Mouse (Mus musculus) hindbrain, embryonic 12.5 days (tissue): ENCODE measurements at regions not wholly inside any gene's neighbourhood (a gene's known extent, or its start where the extent isn't known, plus 50 kb on each side); places are given as distances from the start of the nearest gene placed in this dataset.
A peak's percentile ranks its signal among the peaks of the same experiment; 100 is the strongest.

Experiments
- ATAC-seq: fragments of 200-750 bp; cut with Nextera tagmentation; 2 replicates; pipeline ENCODE4 v1.8.0; 2017; ENCODE audit warnings: moderate TSS enrichment; ENCODE audit not compliant: low FRiP score
- H3K27ac ChIP-seq: fragments of 300-500 bp; sonication (generic); 2 replicates; pipeline ENCODE4 v1.5.1; 2016; ENCODE audit warnings: mild to moderate bottlenecking
- H3K27me3 ChIP-seq: fragments of 300-500 bp; sonication (generic); 2 replicates; pipeline ENCODE4 v1.6.1; 2016; ENCODE audit warnings: mild to moderate bottlenecking
- H3K36me3 ChIP-seq: fragments of 300-500 bp; sonication (generic); 2 replicates; pipeline ENCODE4 v1.6.1; 2016; ENCODE audit warnings: mild to moderate bottlenecking
- H3K4me1 ChIP-seq: fragments of 300-500 bp; sonication (generic); 2 replicates; pipeline ENCODE4 v1.6.1; 2016
- H3K4me2 ChIP-seq: fragments of 300-500 bp; sonication (generic); replicated peaks from 2 replicates; pipeline ENCODE4 v1.6.1; 2016; ENCODE audit warnings: mild to moderate bottlenecking
- H3K4me3 ChIP-seq: fragments of 300-500 bp; sonication (generic); 2 replicates; pipeline ENCODE4 v1.5.1; 2016; ENCODE audit warnings: mild to moderate bottlenecking
- H3K9ac ChIP-seq: fragments of 300-500 bp; sonication (generic); 2 replicates; pipeline ENCODE4 v1.6.1; 2016; ENCODE audit warnings: mild to moderate bottlenecking, moderate library complexity
- H3K9me3 ChIP-seq: fragments of 300-500 bp; sonication (generic); replicated peaks from 2 replicates; pipeline ENCODE4 v1.6.1; 2016; ENCODE audit warnings: mild to moderate bottlenecking
- WGBS: fragments of 180-500 bp; shearing (Covaris S2); methylation state at CpG from one replicate; pipeline ENCODE4 v1.1.7; 2016; 5-methylcytosine and 5-hydroxymethylcytosine counted together

DNA sequence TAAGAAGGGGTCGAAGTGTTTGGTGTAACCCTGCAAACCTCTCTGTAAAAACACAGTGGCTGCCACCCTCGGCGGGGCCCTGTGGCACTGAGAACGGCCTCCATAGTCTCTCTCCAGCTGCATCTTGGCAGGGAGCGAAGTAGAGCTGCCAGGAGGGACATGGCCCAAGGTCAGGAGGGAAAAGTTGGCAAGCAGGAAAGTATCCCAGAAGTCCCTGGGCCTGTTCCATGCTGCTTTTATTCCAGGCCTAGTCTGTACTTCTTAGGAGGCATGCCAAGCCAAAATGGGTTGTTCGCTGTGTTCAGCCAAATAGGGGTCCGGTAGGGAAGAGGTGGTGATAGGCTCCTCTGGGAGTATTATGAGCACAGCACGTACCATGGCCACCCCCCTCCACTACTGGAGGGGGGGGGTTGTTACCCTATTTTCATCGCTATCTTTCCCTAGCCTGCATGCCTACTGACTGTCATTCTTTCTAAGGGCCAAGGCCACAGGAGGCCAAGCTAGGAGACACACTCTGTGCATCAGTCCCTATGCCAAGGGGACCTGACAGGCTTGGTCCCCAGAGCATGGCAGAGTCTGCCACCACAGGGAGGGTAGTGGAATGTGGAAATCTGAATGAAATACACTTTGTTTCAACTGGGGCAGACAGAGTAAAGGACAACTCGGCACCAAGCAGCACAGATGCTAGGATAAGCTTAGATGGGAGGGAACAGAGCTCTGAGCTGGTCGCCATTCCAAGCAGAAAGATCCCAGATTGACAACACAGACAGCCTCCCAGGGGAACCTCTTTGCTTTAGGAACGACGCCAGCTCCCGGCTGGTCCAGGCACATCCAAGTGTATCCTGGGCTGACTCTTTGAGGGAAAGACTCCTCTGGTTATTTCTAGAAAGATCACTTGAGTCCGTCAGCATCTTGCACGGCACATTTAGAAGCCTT is 74.2 kb upstream of the Irf2bp2 start:
- H3K4me3 ChIP-seq = no peak overlapping the region
- H3K36me3 ChIP-seq = no peaks in the 10 kb centered on the region
- H3K4me2 ChIP-seq = no peak overlapping the region
- no peak overlapping the region for H3K9ac ChIP-seq
- 60% methylated on average over 16 of the region's 16 CpGs for WGBS
- no peak for ATAC-seq
- H3K9me3 ChIP-seq = no peaks in the 10 kb centered on the region
- H3K27ac ChIP-seq = peak overlapping the region; percentile 92
- H3K27me3 ChIP-seq = no peaks in the 10 kb centered on the region
- H3K4me1 ChIP-seq = peaks cover 63% of the 10 kb centered on the region

DNA sequence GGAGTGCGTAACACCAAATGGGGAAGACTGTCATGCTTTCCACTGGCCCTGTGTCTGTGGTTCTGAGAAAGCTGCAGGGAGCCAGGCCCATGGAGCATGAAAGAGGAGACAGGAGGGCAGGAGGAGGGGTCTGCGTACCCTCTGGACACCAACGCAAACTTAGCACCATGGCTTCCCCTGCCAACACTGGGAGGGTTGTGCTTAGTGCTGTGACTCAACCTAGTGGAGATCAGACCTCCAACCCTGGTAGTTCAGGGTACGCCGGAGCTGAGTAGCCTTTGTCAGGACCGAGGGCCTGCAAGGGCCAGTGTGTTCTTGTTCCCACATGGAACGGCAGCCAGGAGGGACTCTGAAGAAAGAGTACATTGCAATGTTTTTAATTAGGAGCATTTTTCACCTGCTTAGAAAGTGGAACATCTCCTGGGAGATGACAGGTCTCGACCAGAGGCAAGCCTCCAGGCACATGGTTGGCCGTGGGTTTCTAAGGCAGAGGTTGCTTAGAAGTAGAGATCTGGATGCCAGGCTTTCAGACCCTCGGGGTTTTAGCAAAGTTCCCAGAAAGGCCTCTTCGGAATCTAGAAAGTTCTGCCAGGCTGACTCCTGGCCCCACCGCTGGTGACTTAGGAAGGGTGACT is 73.4 kb upstream of the Irf2bp2 start:
- Histone ChIP-seq H3K9me3 (no peaks in the 10 kb centered on the region), H3K36me3 (no peaks in the 10 kb centered on the region), H3K27ac (peak overlapping the region; percentile 92), H3K4me3 (no peak overlapping the region), H3K27me3 (no peaks in the 10 kb centered on the region), H3K4me1 (peaks cover 71% of the 10 kb centered on the region), H3K9ac (peak overlapping the region; percentile 47; the same call in 1 of the 2 replicates), H3K4me2 (peak overlapping the region; percentile 31)
- ATAC-seq = no peak; the same call in 1 of the 2 replicates
- 43% methylated on average over 12 of the region's 12 CpGs for WGBS

DNA sequence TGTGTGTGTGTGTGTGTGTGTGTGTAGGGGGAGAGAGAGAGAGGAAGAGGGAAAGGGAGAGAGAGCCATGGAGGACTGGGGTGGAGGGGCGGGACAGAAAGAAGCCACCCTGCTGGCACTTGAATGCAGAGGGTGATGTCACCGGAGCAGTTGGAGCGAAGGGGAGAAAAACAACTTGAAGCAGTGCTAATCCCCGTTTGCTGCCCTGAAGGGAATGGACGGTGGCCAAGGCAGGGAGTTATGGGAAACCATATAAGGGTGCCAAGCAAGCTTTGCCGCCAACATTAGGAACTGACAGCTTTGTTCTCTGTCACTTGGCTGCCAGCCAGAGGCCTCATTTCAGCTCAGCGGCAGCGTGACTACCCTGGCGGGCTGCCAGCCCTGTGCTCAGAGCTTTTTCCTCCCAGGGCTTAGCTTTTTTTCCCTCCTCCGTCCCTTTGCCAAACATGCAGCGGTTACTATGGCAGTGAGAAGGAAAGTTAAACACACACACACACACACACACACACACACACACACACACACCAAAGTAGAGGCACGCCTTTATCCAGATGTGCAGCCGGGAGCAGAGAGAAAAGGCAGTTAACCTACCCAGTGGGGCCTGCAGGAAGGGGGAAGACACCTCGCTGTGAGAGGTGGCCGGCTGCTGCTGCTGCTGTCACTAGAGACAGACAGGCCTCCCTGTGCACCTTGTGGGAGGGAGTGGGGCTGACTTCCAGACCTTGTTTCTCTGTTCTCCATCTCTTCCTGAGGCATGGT is 72.7 kb upstream of the Irf2bp2 start:
- Histone ChIP-seq H3K27me3 (no peaks in the 10 kb centered on the region), H3K9ac (peak overlapping the region; percentile 47; the same call in 1 of the 2 replicates), H3K27ac (peak overlapping the region; percentile 92), H3K4me3 (no peak overlapping the region), H3K4me1 (peaks cover 78% of the 10 kb centered on the region), H3K9me3 (no peaks in the 10 kb centered on the region), H3K4me2 (peak overlapping the region; percentile 31), H3K36me3 (no peaks in the 10 kb centered on the region)
- peak; percentile 91 for ATAC-seq
- 1% methylated on average over 15 of the region's 15 CpGs for WGBS

GRCm38 (mm10) chr8:126665581-126666241 is 71.9 kb upstream of the Irf2bp2 start:
- 21% methylated on average over 18 of the region's 18 CpGs for WGBS

GRCm38 (mm10) chr8:126664891-126665290 is 71.1 kb upstream of the Irf2bp2 start:
- Histone ChIP-seq H3K4me1 (peaks cover 93% of the 10 kb centered on the region), H3K4me3 (no peak overlapping the region), H3K27ac (peak overlapping the region; percentile 92), H3K9ac (no peak overlapping the region), H3K36me3 (no peaks in the 10 kb centered on the region), H3K9me3 (no peaks in the 10 kb centered on the region), H3K4me2 (no peak overlapping the region), H3K27me3 (no peaks in the 10 kb centered on the region)
- no peak for ATAC-seq
- 74% methylated on average over 5 of the region's 5 CpGs for WGBS

More at GRCm38 (mm10) chr8:126665581-126666241, 71.9 kb upstream of the Irf2bp2 start:
- Histone ChIP-seq H3K9ac (peak overlapping the region; percentile 14; the same call in 1 of the 2 replicates), H3K9me3 (no peaks in the 10 kb centered on the region), H3K36me3 (no peaks in the 10 kb centered on the region), H3K27ac (peak overlapping the region; percentile 92), H3K4me2 (peak overlapping the region; percentile 7), H3K4me1 (peaks cover 86% of the 10 kb centered on the region), H3K4me3 (no peak overlapping the region), H3K27me3 (no peaks in the 10 kb centered on the region)
- 0 out of 2 replicates have a peak, but pooled peaks have one; percentile 10 for ATAC-seq

GRCm38 (mm10) chr8:126662797-126663784 is 69.3 kb upstream of the Irf2bp2 start:
- Histone ChIP-seq H3K9ac (no peak overlapping the region), H3K4me3 (no peak overlapping the region), H3K27me3 (no peaks in the 10 kb centered on the region), H3K4me2 (no peak overlapping the region), H3K36me3 (no peaks in the 10 kb centered on the region), H3K4me1 (peaks cover 82% of the 10 kb centered on the region), H3K9me3 (no peaks in the 10 kb centered on the region), H3K27ac (peak overlapping the region; percentile 87)
- 46% methylated on average over 14 of the region's 14 CpGs for WGBS
- no peak for ATAC-seq

DNA sequence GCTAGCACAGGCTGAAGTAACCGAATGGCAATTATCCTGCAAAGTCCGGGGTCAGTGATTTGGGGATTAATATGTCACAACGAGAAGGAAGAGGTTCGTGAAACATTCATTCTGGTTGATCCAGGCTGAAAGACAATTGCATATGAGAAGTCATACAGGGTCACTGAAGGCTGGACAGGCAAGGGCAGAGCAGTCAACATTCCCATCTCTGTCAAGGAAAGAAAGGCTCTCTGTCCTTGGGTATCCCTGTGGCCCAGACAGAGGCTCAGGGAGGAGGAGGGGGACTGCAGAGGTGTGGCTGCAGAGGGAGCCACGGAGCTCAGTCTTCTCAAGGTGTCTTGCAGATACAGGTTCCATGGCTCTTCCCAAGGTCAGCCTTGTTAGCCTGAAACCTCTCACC is 68.4 kb upstream of the Irf2bp2 start:
- H3K4me2 ChIP-seq = no peak overlapping the region
- 57% methylated on average over 5 of the region's 5 CpGs for WGBS
- H3K4me1 ChIP-seq = peaks cover 73% of the 10 kb centered on the region
- H3K36me3 ChIP-seq = no peaks in the 10 kb centered on the region
- no peak overlapping the region for H3K9ac ChIP-seq
- H3K27ac ChIP-seq = peak overlapping the region; percentile 87
- H3K4me3 ChIP-seq = no peak overlapping the region
- no peak for ATAC-seq
- no peaks in the 10 kb centered on the region for H3K27me3 ChIP-seq
- no peaks in the 10 kb centered on the region for H3K9me3 ChIP-seq

DNA sequence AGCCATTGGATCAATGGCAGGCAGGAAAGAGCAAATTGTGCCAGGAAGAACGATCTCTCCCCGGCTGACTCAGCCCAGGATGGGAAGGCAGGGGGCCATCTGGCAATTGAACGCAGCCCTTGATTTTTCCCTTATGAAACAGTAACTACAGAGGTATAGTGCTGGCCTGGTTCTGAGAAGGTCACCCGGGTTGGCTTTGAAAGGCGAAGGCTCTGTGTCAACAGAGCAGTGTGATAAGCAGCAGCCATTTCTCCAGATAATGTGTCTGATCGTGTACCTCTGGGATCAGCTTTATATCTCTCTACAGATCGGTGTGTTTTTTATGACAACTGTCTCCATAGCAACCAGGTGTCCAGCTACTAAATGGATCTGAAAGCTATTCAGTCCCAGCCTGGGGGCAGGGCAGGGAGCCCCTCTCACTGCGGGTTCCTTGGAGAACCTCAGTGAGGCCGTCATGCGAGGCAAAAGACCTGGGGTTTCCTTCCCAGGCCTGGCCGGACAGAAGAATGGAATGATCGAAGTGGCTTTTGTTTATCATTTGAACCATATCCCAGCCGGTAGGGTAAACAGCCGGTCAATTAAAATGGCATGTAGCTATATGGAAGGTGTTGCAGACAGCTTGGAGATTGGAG is 67.8 kb upstream of the Irf2bp2 start:
- WGBS = 37% methylated on average over 14 of the region's 14 CpGs
- Histone ChIP-seq H3K27me3 (no peaks in the 10 kb centered on the region), H3K9ac (0 out of 2 replicates have a peak overlapping the region, but pooled peaks have one; percentile 24), H3K4me1 (peaks cover 68% of the 10 kb centered on the region), H3K4me3 (no peak overlapping the region), H3K36me3 (no peaks in the 10 kb centered on the region), H3K4me2 (peak overlapping the region; percentile 32), H3K27ac (peak overlapping the region; percentile 87), H3K9me3 (no peaks in the 10 kb centered on the region)
- ATAC-seq = no peak

DNA sequence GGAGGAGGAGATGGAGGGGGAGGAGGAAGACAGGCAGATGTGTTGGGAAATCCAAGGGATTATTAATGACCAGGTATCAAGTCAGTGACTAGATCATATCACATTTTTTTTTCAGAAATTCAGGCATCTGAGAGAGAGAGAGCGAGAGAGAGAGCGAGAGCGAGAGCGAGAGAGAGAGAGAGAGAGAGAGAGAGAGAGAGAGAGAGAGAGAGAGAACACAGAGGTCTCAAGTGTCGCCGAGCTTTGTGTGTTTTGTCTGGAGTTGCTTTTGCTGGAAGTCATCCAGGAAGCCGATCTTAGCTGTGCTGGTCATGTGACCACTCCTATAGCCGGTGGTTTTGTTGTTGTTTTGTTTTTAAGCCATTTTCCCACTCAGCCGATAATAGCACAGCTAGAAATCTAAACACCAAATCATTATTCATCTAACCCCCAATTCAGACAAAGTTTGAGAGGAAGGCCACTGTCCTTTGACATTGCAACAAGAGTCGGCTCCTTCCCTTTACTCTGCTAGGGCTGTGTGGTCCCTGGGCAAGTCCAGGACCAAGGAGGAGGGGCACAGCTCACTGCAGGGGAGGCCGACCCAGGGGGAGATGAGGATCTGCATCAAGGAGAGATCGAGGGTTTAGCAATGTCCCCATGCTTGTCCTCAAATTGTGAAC is 67.0 kb upstream of the Irf2bp2 start:
- Histone ChIP-seq H3K36me3 (no peaks in the 10 kb centered on the region), H3K27me3 (no peaks in the 10 kb centered on the region), H3K4me1 (peaks cover 61% of the 10 kb centered on the region), H3K27ac (peak overlapping the region; percentile 87), H3K9me3 (no peaks in the 10 kb centered on the region), H3K9ac (0 out of 2 replicates have a peak overlapping the region, but pooled peaks have one; percentile 24), H3K4me2 (peak overlapping the region; percentile 32), H3K4me3 (no peak overlapping the region)
- WGBS = 8% methylated on average over 8 of the region's 12 CpGs
- peak; percentile 53; the same call in 1 of the 2 replicates for ATAC-seq
